Mouse (Mus musculus) retina, adult 2 months (tissue): ENCODE measurements at regions not wholly inside any gene's neighbourhood (a gene's known extent, or its start where the extent isn't known, plus 50 kb on each side); places are given as distances from the start of the nearest gene placed in this dataset.
A peak's percentile ranks its signal among the peaks of the same experiment; 100 is the strongest.

Experiments used
- DNase-seq: peaks from one replicate; pipeline ENCODE4 v3.0.0-alpha.2; 2012; ENCODE audit warnings: low read depth, low spot score

GRCm38 (mm10) chr2:30698758-30699535 lies 104.1 kb downstream of the Cstad start:
- DNase-seq = no peak

GRCm38 (mm10) chr2:30697851-30698250 lies 103.0 kb downstream of the Cstad start:
- no peak for DNase-seq

GRCm38 (mm10) chr2:30695771-30696456 lies 101.1 kb downstream of the Cstad start:
- no peak for DNase-seq

DNA sequence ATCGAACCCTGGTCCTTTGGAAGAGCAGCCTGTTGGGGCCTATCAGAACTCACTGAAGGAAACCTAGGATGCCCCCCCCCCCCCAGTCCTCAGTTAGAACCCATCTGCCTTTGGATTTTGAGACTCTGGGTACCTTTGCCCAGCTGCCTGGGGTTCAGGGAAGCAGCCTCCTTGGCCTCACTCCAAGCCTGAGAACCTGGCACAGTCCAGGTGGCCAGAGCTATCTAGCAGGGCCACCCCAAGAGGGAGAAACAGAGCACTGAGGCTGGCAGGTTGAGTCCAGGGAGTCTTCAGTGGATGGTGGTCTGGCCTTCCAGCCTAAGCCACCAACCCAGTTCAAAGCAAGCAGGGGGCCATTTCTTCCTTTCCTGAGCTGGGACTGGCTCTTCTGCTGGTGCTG lies 100.2 kb downstream of the Cstad start:
- DNase-seq = no peak

DNA sequence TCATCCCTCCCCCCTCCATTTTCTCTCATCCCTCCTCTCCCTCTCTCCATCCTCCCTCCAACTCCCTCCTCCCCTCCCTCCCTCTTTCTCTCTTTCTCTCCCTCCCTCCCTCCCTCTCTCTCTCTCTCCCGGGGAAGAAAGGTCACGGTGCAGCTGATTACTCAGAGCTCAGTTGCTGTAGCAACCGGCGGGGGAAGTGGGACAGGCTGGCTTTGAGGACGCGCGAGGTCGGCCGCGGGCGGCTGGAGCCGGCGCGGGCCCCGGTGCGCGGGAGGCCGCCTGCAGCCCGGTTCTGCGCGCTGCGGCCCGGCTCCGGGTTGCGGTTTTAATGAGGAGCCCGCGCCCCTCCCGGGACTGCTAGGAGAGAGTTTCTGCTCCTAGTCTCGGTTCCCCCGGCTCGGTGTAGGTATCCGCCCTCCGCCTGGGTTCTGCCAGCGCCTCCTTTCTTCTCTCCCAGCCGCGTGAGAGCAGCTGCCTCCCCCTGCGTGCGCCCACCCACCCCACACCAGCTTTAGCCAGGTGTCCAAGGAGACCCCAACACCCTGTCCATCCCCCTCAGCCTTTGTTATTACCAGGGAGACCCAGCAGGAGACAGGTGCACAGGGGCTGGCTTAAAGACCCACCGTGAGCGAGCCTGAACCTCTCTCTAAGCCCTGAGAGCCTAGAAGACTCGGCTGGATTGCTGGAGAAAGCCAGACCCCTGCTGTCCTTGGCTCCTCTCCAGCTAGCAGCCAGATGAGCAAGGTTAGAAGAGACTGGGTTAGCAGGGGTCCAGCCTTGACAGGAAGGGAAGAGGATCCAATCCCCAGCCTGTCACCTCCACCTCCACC lies 98.6 kb downstream of the Cstad start:
- DNase-seq = peak; percentile 95

GRCm38 (mm10) chr2:30692561-30693205 lies 97.8 kb downstream of the Cstad start:
- no peak for DNase-seq

GRCm38 (mm10) chr2:30691857-30692560 lies 97.2 kb downstream of the Cstad start:
- no peak for DNase-seq

DNA sequence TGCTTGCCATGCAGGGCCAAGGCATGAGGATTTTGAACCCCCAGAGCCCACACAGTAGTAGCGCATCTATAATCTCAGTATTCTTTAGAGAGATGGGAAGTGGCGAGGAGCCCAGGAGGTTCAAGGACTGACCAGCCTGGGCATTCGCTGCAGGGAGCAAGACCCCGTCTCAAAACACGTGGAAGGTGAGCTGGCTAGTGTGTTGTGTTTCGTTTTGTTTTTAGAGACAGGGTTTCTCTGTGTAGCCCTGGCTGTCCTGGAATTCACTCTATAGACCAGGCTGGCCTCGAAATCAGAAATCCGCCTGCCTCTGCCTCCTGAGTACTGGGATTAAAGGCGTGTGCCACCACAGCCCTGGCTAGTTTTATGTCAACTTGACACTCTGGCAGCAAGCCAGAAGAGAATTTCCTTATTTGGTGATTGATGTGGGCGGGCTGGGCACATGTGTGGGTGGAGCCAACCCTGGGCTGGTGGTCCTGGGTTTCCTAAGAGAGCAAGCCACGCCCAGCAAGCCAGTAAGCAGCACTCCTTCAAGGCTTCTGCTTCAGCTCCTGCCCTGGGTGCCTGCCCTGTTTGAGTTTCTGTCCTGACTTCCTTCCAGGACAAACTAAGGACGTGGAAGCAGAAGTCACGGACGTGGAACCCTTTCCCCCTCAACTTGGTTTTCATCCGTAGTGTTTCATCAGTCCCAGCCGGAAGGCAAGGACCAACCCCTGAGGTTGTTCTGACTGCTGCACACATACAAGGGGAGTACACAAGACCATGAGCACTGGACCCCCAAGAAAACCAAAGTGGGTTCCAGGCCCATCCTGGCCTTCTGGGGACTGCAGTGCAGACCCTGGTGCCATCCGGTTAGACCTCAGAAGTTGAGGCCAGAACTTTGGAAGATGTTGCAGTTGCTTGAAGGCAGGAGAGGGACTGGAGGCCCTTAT lies 96.4 kb downstream of the Cstad start:
- DNase-seq = no peak

GRCm38 (mm10) chr2:30690307-30690706 lies 95.5 kb downstream of the Cstad start:
- DNase-seq = no peak

DNA sequence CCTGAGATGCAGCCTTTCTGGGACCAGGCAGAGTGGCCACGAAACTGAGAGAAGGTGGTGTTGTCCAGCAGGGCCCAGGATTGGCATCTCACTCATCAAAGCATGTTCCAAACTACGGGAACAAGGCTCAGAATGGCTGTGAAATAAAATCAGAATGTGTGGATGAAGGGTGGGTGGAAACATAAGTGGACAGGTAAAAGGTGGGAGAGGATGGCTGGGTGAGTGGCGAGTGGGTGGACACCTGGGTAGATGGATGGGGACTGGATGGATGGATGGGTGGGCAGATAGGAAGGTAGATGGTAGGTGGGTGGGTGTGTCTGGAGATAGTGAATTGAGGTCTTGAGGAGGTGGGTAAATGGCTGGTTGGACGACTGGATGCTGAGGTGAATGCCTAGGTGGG lies 93.6 kb downstream of the Cstad start:
- DNase-seq = no peak

GRCm38 (mm10) chr2:30687121-30687551 lies 92.3 kb downstream of the Cstad start:
- DNase-seq = no peak

DNA sequence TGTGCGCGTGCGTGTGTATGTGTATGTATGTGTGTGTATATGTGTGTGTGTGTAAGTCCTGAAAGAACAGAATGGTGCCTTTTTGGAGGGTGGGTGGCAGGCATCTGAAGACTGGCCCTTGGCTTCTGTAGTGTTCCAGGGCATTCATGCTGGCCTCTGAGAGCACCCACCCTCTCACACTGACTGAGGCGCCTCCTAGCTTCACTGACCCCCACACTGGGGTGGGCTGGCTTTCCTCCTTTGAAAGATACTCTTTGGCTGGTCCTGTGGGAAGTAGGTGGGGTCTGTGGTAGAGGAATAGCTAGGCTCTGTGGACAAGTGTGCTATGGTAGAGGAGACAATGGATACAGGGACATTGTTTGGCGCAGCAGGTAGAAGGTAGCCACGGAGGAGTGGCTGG lies 91.5 kb downstream of the Cstad start:
- DNase-seq = no peak

- no peak for DNase-seq
Observed at GRCm38 (mm10) chr2:30685137-30685860, 90.5 kb downstream of the Cstad start.

- no peak for DNase-seq
Observed at GRCm38 (mm10) chr2:30684461-30684860, 89.6 kb downstream of the Cstad start.

GRCm38 (mm10) chr2:30682146-30682825 lies 87.4 kb downstream of the Cstad start:
- DNase-seq = no peak

DNA sequence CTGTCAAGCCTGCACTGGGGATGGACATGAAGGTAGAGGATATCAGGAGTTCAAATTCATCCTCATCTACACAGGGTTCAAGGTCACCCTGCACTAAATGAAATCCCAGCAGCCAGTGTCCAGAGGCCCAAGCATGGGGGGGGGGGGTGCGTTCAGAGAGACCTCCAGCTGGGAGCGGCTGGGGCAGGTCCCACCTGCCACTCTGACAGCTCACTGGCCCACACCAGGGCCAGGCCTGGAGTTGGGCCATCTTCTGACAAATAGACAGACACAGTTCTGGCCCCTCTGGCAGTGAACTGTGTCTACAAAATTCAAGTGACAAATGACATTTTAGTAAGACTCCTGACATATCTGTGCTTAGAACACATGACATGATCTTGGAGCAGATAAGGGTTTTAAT lies 86.8 kb downstream of the Cstad start:
- DNase-seq = no peak

DNA sequence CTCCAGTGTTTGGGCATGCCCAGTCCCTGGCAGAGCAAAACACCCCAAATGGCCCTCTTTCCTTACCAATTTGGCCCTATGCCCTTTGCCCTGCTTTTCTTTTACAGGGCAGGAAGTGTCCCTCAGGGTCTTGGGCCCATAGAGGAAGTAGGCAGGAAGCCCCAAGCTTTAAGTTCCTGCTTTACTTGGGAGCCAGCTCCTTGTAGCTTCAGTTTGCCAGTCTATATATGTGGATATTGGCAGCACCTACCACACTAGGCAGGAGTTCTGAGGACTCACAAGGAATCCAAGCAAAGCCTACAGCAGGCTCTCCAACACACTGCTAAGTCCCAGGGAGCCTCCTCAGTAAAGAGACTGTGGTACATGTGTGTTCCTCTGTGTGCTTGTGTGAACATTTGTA lies 84.2 kb downstream of the Cstad start:
- DNase-seq = no peak

- no peak for DNase-seq
Observed at GRCm38 (mm10) chr2:30677498-30677897, 82.7 kb downstream of the Cstad start.
